Mouse (Mus musculus) embryonic facial prominence, embryonic 11.5 days (tissue): ENCODE measurements around the gene Tns3. TPM values are rescaled to one million over a fixed set of nuclear protein-coding genes. Genes with fewer than 3 reads are reported as not detected.

Experiments used
- ATAC-seq: fragments of 200-750 bp; cut with Nextera tagmentation; replicated peaks from 2 replicates; pipeline ENCODE4 v1.8.0; 2017; ENCODE audit warnings: low read depth; ENCODE audit not compliant: insufficient number of reproducible peaks, low FRiP score, low TSS enrichment
- DNase-seq: peaks from one replicate; pipeline ENCODE4 v3.0.0-alpha.2; 2015; ENCODE audit warnings: low spot score
- H3K27ac ChIP-seq: fragments of 300-500 bp; sonication (generic); replicated peaks from 2 replicates; pipeline ENCODE4 v1.5.1; 2014; ENCODE audit warnings: mild to moderate bottlenecking, low read depth, low read length, control low read depth
- H3K27me3 ChIP-seq: fragments of 300-500 bp; sonication (generic); 2 replicates; pipeline ENCODE4 v1.6.1; 2014; ENCODE audit warnings: mild to moderate bottlenecking, low read length, moderate library complexity, mixed read lengths; ENCODE audit not compliant: control insufficient read depth, insufficient read depth
- H3K36me3 ChIP-seq: fragments of 300-500 bp; sonication (generic); replicated peaks from 2 replicates; pipeline ENCODE4 v1.6.1; 2014; ENCODE audit warnings: low read depth, mild to moderate bottlenecking, low read length, moderate library complexity, mixed read lengths; ENCODE audit not compliant: control insufficient read depth, insufficient read depth
- H3K4me1 ChIP-seq: fragments of 300-500 bp; sonication (generic); 2 replicates; pipeline ENCODE4 v1.6.1; 2014; ENCODE audit warnings: low read length, mixed read lengths; ENCODE audit not compliant: control insufficient read depth, insufficient read depth
- H3K4me2 ChIP-seq: fragments of 300-500 bp; sonication (generic); 2 replicates; pipeline ENCODE4 v1.6.1; 2014; ENCODE audit warnings: low read depth, mild to moderate bottlenecking, control low read depth, low read length, moderate library complexity
- H3K4me3 ChIP-seq: fragments of 300-500 bp; sonication (generic); 2 replicates; pipeline ENCODE4 v1.5.1; 2014; ENCODE audit warnings: low read depth, low read length, control low read depth
- H3K9ac ChIP-seq: fragments of 300-500 bp; sonication (generic); replicated peaks from 2 replicates; pipeline ENCODE4 v1.6.1; 2014; ENCODE audit warnings: mild to moderate bottlenecking, control low read depth, low read length
- H3K9me3 ChIP-seq: fragments of 300-500 bp; sonication (generic); replicated peaks from 2 replicates; pipeline ENCODE4 v1.6.1; 2016; ENCODE audit warnings: mild to moderate bottlenecking, low read length, inconsistent platforms, mixed read lengths; ENCODE audit not compliant: control insufficient read depth
- WGBS: fragments of 180-500 bp; shearing (Covaris S2); extraction: QIAGEN DNeasy Blood & Tissue Kit; methylation state at CpG from one replicate; pipeline ENCODE4 v1.1.7; 2014; 5-methylcytosine and 5-hydroxymethylcytosine counted together
- polyA plus RNA-seq: library from polyadenylated mRNA; unstranded; fragments of >200 nt; fragmentation: Nextera tagmentation; extraction: Ambion mirVana; gene quantifications from 2 replicates; pipeline ENCODE4 v1.2.1, GENCODE M21; 2014

Gene Tns3
- polyA plus RNA-seq, 1 experiment from 2014 or later, result 14.9 TPM

DNA sequence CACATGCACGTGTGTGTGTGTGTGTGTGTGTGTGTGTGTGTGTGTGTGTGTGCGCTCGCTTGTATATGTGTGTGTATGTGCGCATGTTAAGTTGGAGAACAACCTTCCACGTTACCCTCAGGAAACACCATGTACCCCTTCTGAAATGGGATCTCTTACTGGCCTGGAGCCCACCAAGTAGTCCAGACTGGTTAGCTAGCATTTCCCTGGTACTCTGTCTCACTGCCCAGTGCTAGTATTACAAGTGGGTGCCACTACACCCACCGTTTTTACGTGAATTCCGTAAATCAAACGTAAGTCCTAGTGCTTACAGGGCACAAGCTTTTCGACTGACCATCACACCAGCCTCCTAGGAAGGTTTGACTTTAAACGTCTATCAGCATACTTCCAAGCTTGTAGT, 236.7 kb downstream of the Tns3 start:
- H3K36me3 ChIP-seq, result no peaks in the 10 kb centered on the region
- ATAC-seq (no peak), DNase-seq (no peak)
- H3K27me3 ChIP-seq, result no peaks in the 10 kb centered on the region
- no peak overlapping the region for H3K27ac ChIP-seq
- H3K9me3 ChIP-seq, result no peaks in the 10 kb centered on the region
- no peaks in the 10 kb centered on the region for H3K4me1 ChIP-seq
- no peak overlapping the region for H3K4me3 ChIP-seq
- 90% methylated on average over 11 of the region's 11 CpGs for WGBS
- no peak overlapping the region for H3K9ac ChIP-seq
- no peak overlapping the region for H3K4me2 ChIP-seq

GRCm38 (mm10) chr11:8425226-8425570, 239.1 kb downstream of the Tns3 start:
- DNase-seq (no peak), ATAC-seq (no peak)
- Histone ChIP-seq H3K4me3 (no peak overlapping the region), H3K4me1 (no peaks in the 10 kb centered on the region), H3K4me2 (no peak overlapping the region), H3K36me3 (no peaks in the 10 kb centered on the region), H3K27ac (no peak overlapping the region), H3K27me3 (no peaks in the 10 kb centered on the region), H3K9me3 (no peaks in the 10 kb centered on the region), H3K9ac (no peak overlapping the region)
- WGBS, result 89% methylated on average over 5 of the region's 5 CpGs

- peak overlapping the region; percentile 23 for H3K9ac ChIP-seq
- WGBS, result 45% methylated on average over 13 of the region's 13 CpGs
- no peaks in the 10 kb centered on the region for H3K9me3 ChIP-seq
- no peaks in the 10 kb centered on the region for H3K4me1 ChIP-seq
- peak; percentile 87 for DNase-seq
- no peak overlapping the region for H3K4me3 ChIP-seq
- peak; percentile 81 for ATAC-seq
- H3K27me3 ChIP-seq, result no peaks in the 10 kb centered on the region
- no peak overlapping the region for H3K27ac ChIP-seq
- H3K4me2 ChIP-seq, result no peak overlapping the region
- no peaks in the 10 kb centered on the region for H3K36me3 ChIP-seq
These were observed 239.8 kb downstream of the Tns3 start for GRCm38 (mm10) chr11:8424342-8425225.

GRCm38 (mm10) chr11:8405225-8405899, 259.0 kb downstream of the Tns3 start:
- Histone ChIP-seq H3K36me3 (no peaks in the 10 kb centered on the region), H3K4me1 (no peaks in the 10 kb centered on the region), H3K27ac (no peak overlapping the region), H3K27me3 (no peaks in the 10 kb centered on the region), H3K9me3 (no peaks in the 10 kb centered on the region), H3K4me2 (no peak overlapping the region), H3K9ac (no peak overlapping the region), H3K4me3 (no peak overlapping the region)
- WGBS, result 29% methylated on average over 18 of the region's 18 CpGs
- DNase-seq (peak; percentile 90), ATAC-seq (peak; percentile 82; the same call in 1 of the 2 replicates)

- no peak overlapping the region for H3K27ac ChIP-seq
- DNase-seq, result no peak
- no peak overlapping the region for H3K4me2 ChIP-seq
- H3K9me3 ChIP-seq, result no peaks in the 10 kb centered on the region
- no peak overlapping the region for H3K9ac ChIP-seq
- H3K36me3 ChIP-seq, result no peaks in the 10 kb centered on the region
- H3K4me3 ChIP-seq, result no peak overlapping the region
- no peaks in the 10 kb centered on the region for H3K27me3 ChIP-seq
- WGBS, result 86% methylated on average over 7 of the region's 7 CpGs
- H3K4me1 ChIP-seq, result no peaks in the 10 kb centered on the region
- ATAC-seq, result no peak
These were observed 263.0 kb downstream of the Tns3 start for GRCm38 (mm10) chr11:8401328-8401727.

DNA sequence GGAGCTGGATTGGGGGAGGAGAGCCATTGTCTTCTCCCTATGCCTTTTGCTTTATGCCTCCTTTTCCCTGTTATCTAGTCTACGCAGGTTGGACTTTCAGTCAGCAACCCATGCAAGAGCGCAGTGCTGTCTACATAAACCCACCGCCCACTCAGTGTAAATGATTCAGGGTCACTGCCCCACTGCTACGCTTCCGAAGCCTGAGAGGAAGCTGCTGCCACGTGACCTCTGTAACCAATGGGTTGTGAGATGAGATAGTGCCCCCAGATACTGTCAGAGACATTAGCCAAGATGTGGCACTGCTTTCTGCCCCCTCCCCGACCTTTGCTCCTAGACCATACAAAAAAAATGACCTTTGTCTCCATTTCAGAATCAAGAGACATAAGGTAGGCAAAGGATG, 268.0 kb downstream of the Tns3 start:
- Histone ChIP-seq H3K4me2 (no peak overlapping the region), H3K36me3 (no peaks in the 10 kb centered on the region), H3K9ac (no peak overlapping the region), H3K27ac (no peak overlapping the region), H3K4me3 (no peak overlapping the region), H3K4me1 (no peaks in the 10 kb centered on the region), H3K9me3 (no peaks in the 10 kb centered on the region), H3K27me3 (no peaks in the 10 kb centered on the region)
- 81% methylated on average over 7 of the region's 7 CpGs for WGBS
- ATAC-seq, result no peak
- DNase-seq, result no peak

GRCm38 (mm10) chr11:8391564-8391963, 272.8 kb downstream of the Tns3 start:
- Histone ChIP-seq H3K27me3 (no peaks in the 10 kb centered on the region), H3K4me1 (no peaks in the 10 kb centered on the region), H3K9ac (no peak overlapping the region), H3K4me2 (no peak overlapping the region), H3K36me3 (no peaks in the 10 kb centered on the region), H3K9me3 (no peaks in the 10 kb centered on the region), H3K27ac (no peak overlapping the region), H3K4me3 (no peak overlapping the region)
- ATAC-seq, result no peak
- DNase-seq, result no peak
- 77% methylated on average over 5 of the region's 5 CpGs for WGBS

DNA sequence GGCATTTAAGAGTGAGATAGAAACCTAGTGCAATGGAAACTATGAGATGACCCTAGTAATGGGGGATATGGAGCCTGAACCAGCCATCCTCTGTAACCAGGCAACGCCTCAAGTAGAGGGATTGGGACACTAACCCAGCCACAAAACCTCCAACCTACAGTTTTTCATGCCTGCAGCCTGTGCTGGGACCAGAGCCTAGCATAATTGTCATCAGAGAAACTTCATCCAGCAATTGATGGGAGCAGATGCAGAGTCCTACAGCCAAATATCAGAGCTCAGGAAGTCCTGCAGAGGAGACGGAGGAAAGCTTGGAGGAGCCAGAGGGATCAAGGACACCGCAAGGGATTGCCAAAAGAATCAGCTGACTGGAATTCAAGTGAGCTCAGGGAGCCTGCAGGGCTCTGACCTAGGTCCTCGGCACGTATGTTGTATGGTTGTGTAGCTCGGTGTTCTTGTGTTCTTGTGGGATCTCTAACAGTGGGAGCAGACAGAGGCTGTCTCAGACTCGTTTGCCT, 278.4 kb downstream of the Tns3 start:
- Histone ChIP-seq H3K9me3 (no peaks in the 10 kb centered on the region), H3K4me2 (no peak overlapping the region), H3K9ac (no peak overlapping the region), H3K4me1 (no peaks in the 10 kb centered on the region), H3K27me3 (no peaks in the 10 kb centered on the region), H3K4me3 (no peak overlapping the region), H3K27ac (no peak overlapping the region), H3K36me3 (no peaks in the 10 kb centered on the region)
- WGBS, result 82% methylated on average over 7 of the region's 7 CpGs
- ATAC-seq (no peak), DNase-seq (no peak)
